Mouse (Mus musculus) heart, embryonic 12.5 days (tissue): ENCODE measurements around the gene Rnps1. TPM values are rescaled to one million over a fixed set of nuclear protein-coding genes. Genes with fewer than 3 reads are reported as not detected.

Experiments
- ATAC-seq: fragments of 200-750 bp; cut with Nextera tagmentation; 2 replicates; pipeline ENCODE4 v1.8.0; 2017; ENCODE audit warnings: moderate TSS enrichment, moderate library complexity; ENCODE audit not compliant: insufficient number of reproducible peaks, low FRiP score
- H3K27ac ChIP-seq: fragments of 300-500 bp; sonication (generic); 2 replicates; pipeline ENCODE4 v1.5.1; 2016; ENCODE audit warnings: mild to moderate bottlenecking, moderate library complexity; ENCODE audit not compliant: poor library complexity, severe bottlenecking
- H3K27me3 ChIP-seq: fragments of 300-500 bp; sonication (generic); replicated peaks from 2 replicates; pipeline ENCODE4 v1.6.1; 2016; ENCODE audit warnings: mild to moderate bottlenecking, moderate library complexity
- H3K36me3 ChIP-seq: fragments of 300-500 bp; sonication (generic); 2 replicates; pipeline ENCODE4 v1.6.1; 2016; ENCODE audit warnings: mild to moderate bottlenecking, moderate library complexity
- H3K4me1 ChIP-seq: fragments of 300-500 bp; sonication (generic); replicated peaks from 2 replicates; pipeline ENCODE4 v1.6.1; 2016; ENCODE audit warnings: mild to moderate bottlenecking
- H3K4me2 ChIP-seq: fragments of 300-500 bp; sonication (generic); 2 replicates; pipeline ENCODE4 v1.6.1; 2016; ENCODE audit warnings: mild to moderate bottlenecking, moderate library complexity
- H3K4me3 ChIP-seq: fragments of 300-500 bp; sonication (generic); 2 replicates; pipeline ENCODE4 v1.5.1; 2016; ENCODE audit warnings: mild to moderate bottlenecking
- H3K9ac ChIP-seq: fragments of 300-500 bp; sonication (generic); 2 replicates; pipeline ENCODE4 v1.6.1; 2016; ENCODE audit warnings: mild to moderate bottlenecking, moderate library complexity
- H3K9me3 ChIP-seq: fragments of 300-500 bp; sonication (generic); replicated peaks from 2 replicates; pipeline ENCODE4 v1.6.1; 2016; ENCODE audit warnings: mild to moderate bottlenecking, moderate library complexity
- WGBS: fragments of 180-500 bp; shearing (Covaris S2); methylation state at CpG from one replicate; pipeline ENCODE4 v1.1.7; 2016; 5-methylcytosine and 5-hydroxymethylcytosine counted together
- polyA plus RNA-seq: library from polyadenylated mRNA; unstranded; fragments of >200 nt; fragmentation: Nextera tagmentation; extraction: Ambion mirVana; gene quantifications from 2 replicates; pipeline ENCODE4 v1.2.1, GENCODE M21; 2016

Rnps1 gene
- polyA plus RNA-seq, 1 experiment from 2014 or later = 247 TPM

DNA sequence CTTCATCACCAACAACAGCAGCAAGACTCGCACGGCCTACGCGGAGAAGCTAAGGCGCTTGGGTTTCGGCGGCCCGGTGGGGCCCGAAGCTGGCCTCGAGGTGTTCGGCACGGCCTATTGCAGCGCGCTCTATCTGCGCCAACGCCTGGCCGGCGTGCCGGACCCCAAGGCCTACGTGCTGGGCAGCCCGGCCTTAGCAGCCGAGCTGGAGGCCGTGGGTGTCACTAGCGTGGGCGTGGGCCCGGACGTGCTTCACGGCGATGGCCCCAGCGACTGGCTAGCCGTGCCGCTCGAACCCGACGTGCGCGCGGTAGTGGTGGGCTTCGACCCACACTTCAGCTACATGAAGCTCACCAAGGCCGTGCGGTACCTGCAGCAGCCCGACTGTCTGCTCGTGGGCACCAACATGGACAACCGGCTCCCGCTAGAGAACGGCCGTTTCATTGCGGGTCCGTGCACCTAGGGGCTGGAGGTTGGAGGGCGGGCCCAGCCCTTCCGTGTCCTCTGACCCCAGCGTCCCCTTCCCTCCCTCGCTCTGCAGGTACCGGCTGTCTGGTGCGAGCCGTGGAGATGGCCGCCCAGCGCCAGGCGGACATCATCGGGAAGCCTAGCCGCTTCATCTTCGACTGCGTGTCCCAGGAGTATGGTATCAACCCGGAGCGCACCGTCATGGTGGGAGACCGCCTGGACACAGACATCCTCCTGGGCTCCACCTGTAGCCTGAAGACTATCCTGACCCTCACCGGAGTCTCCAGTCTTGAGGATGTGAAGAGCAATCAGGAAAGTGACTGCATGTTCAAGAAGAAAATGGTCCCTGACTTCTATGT lies 56.5 kb downstream of the Rnps1 start:
- peak overlapping the region; percentile 91 for H3K9ac ChIP-seq
- H3K9me3 ChIP-seq = no peaks in the 10 kb centered on the region
- under 1% methylated on average over 68 of the region's 68 CpGs for WGBS
- peaks cover 31% of the 10 kb centered on the region for H3K4me1 ChIP-seq
- H3K36me3 ChIP-seq = peaks cover 35% of the 10 kb centered on the region
- peak overlapping the region; percentile 97 for H3K4me2 ChIP-seq
- peak; percentile 34 for ATAC-seq
- no peaks in the 10 kb centered on the region for H3K27me3 ChIP-seq
- peak overlapping the region; percentile 86 for H3K27ac ChIP-seq
- H3K4me3 ChIP-seq = peak overlapping the region; percentile 76

- H3K9ac ChIP-seq = no peak overlapping the region
- peak overlapping the region; percentile 76; the same call in 1 of the 2 replicates for H3K4me3 ChIP-seq
- no peak overlapping the region for H3K27ac ChIP-seq
- peaks cover 51% of the 10 kb centered on the region for H3K36me3 ChIP-seq
- no peaks in the 10 kb centered on the region for H3K27me3 ChIP-seq
- whole genome bisulfite sequencing = 66% methylated on average over 4 of the region's 4 CpGs
- H3K9me3 ChIP-seq = no peaks in the 10 kb centered on the region
- H3K4me1 ChIP-seq = peaks cover 32% of the 10 kb centered on the region
- no peak for ATAC-seq
- peak overlapping the region; percentile 97 for H3K4me2 ChIP-seq
These were observed 58.1 kb downstream of the Rnps1 start for GRCm38 (mm10) chr17:24472512-24472911.

- H3K36me3 ChIP-seq = peaks cover 53% of the 10 kb centered on the region
- H3K4me3 ChIP-seq = 0 out of 2 replicates have a peak within 1 kb of the TSS, but pooled peaks have one; percentile 76
- H3K9ac ChIP-seq = peak within 1 kb of the TSS; percentile 34
- peak within 1 kb of the TSS; percentile 97 for H3K4me2 ChIP-seq
- no peaks in the 10 kb centered on the region for H3K27me3 ChIP-seq
- ATAC-seq = no peak
- peak within 1 kb of the TSS; percentile 8; the same call in 1 of the 2 replicates for H3K27ac ChIP-seq
- H3K9me3 ChIP-seq = no peaks in the 10 kb centered on the region
- H3K4me1 ChIP-seq = peaks cover 40% of the 10 kb centered on the region
- 73% methylated on average over 6 of the region's 6 CpGs for WGBS
These were observed 59.4 kb downstream of the Rnps1 start, which contains the start of gene Bricd5 for GRCm38 (mm10) chr17:24473612-24474275. TSS of gene Bricd5 (plus strand) at chr17:24473884.

GRCm38 (mm10) chr17:24474557-24474956 lies 60.2 kb downstream of the Rnps1 start:
- no peak overlapping the region for H3K27ac ChIP-seq
- 60% methylated on average over 5 of the region's 5 CpGs for WGBS
- H3K36me3 ChIP-seq = peaks cover 53% of the 10 kb centered on the region
- no peak overlapping the region for H3K4me2 ChIP-seq
- no peak for ATAC-seq
- H3K4me1 ChIP-seq = peaks cover 40% of the 10 kb centered on the region
- no peaks in the 10 kb centered on the region for H3K27me3 ChIP-seq
- no peaks in the 10 kb centered on the region for H3K9me3 ChIP-seq
- no peak overlapping the region for H3K4me3 ChIP-seq
- H3K9ac ChIP-seq = no peak overlapping the region

Other genes with a start within 250 kb of the Rnps1 start
- 534 and 535 TPM in 2 replicates for gene Atp6v0c, start 244.9 kb upstream of the Rnps1 start, polyA plus RNA-seq
- 5.1 and 5.3 TPM in 2 replicates for gene Tbc1d24, start 209.0 kb upstream of the Rnps1 start, polyA plus RNA-seq
- 2.0 and 2.6 TPM in 2 replicates for gene Ntn3, start 205.0 kb upstream of the Rnps1 start, polyA plus RNA-seq
- 6.0 and 7.5 TPM in 2 replicates for gene Tedc2, start 193.7 kb upstream of the Rnps1 start, polyA plus RNA-seq
- gene Ccnf, start 163.1 kb upstream of the Rnps1 start, polyA plus RNA-seq = 49.4 and 55.8 TPM in 2 replicates
- not detected in 2 replicates for gene Abca17, start 63.5 kb upstream of the Rnps1 start, polyA plus RNA-seq
- 9.4 and 9.7 TPM in 2 replicates for gene Abca3, start 62.6 kb upstream of the Rnps1 start, polyA plus RNA-seq
- 209 and 215 TPM in 2 replicates for gene Eci1, start 12.1 kb downstream of the Rnps1 start, polyA plus RNA-seq
- gene Dnase1l2, start 28.5 kb downstream of the Rnps1 start, polyA plus RNA-seq = 2.3 and 2.4 TPM in 2 replicates
- gene E4f1, start 55.7 kb downstream of the Rnps1 start, polyA plus RNA-seq = 22.2 and 22.5 TPM in 2 replicates
- gene Pgp, start 55.8 kb downstream of the Rnps1 start, polyA plus RNA-seq = 71.9 and 73.7 TPM in 2 replicates
- not detected in 2 replicates for gene Bricd5, start 59.3 kb downstream of the Rnps1 start, polyA plus RNA-seq
- 17.8 and 20.5 TPM in 2 replicates for gene Mlst8, start 64.5 kb downstream of the Rnps1 start, polyA plus RNA-seq
- gene Caskin1, start 74.0 kb downstream of the Rnps1 start, polyA plus RNA-seq = 0.64 and 0.77 TPM in 2 replicates
- 71.8 and 81.4 TPM in 2 replicates for gene Traf7, start 113.4 kb downstream of the Rnps1 start, polyA plus RNA-seq
- 1.2 TPM in 2 replicates for gene Rab26, start 119.6 kb downstream of the Rnps1 start, polyA plus RNA-seq
- 18.1 and 18.9 TPM in 2 replicates for gene Pkd1, start 135.3 kb downstream of the Rnps1 start, polyA plus RNA-seq
- gene Tsc2, start 218.1 kb downstream of the Rnps1 start, polyA plus RNA-seq = 66.5 and 74.6 TPM in 2 replicates
- gene Nthl1, start 218.1 kb downstream of the Rnps1 start, polyA plus RNA-seq = 7.8 and 8.3 TPM in 2 replicates
- 56.6 and 59.7 TPM in 2 replicates for gene Slc9a3r2, start 235.8 kb downstream of the Rnps1 start, polyA plus RNA-seq
- gene Npw, start 243.9 kb downstream of the Rnps1 start, polyA plus RNA-seq = not detected in 2 replicates